Mouse (Mus musculus) kidney, adult 2 months (tissue): ENCODE data around the gene Hoxa5.

Experiments
- CTCF ChIP-seq: fragments of 200-500 bp; conservative IDR thresholded peaks from 2 replicates; pipeline ENCODE4 v1.5.1; 2011; ENCODE audit warnings: low read depth, mild to moderate bottlenecking, control low read depth, low read length, moderate library complexity, mixed read lengths; ENCODE audit not compliant: insufficient read depth, insufficient read length
- POLR2A ChIP-seq: fragments of 200-500 bp; IDR thresholded peaks from one replicate; pipeline ENCODE4 v1.6.1; 2011; ENCODE audit warnings: low read depth, low read length, control low read depth

- no peak for TF ChIP-seq CTCF
- TF ChIP-seq POLR2A, result peak; percentile 33
Observed at GRCm38 (mm10) chr6:52158276-52159051, 45.9 kb downstream of the Hoxa5 start, which contains the start of gene Hoxa1.
